In genomic region chrX:162887931-162888511, GRCm38 (mm10) we compare ENCODE assay signal across 8 mouse cellular contexts. TPM values are rescaled to one million over a fixed set of nuclear protein-coding genes. Genes with fewer than 3 reads are reported as not detected.
DNase-seq lines count a peak whose midpoint lies in the region; ATAC-seq and TF ChIP-seq lines count a peak whose summit lies in the region.

Gene Syap1, minus strand, starts transcription at chrX:162888447.

- H3K9ac ChIP-seq in embryonic facial prominence, embryonic 11.5 days (replicated peaks; ENCODE audit: low read length): peak within 1 kb of the TSS; percentile 73
- H3K9ac ChIP-seq in limb, embryonic 11.5 days (ENCODE audit: low read length): peak within 1 kb of the TSS; percentile 75
- H3K9ac ChIP-seq in midbrain, embryonic 13.5 days (replicated peaks): peak within 1 kb of the TSS; percentile 81

- H3K9me3 ChIP-seq in embryonic facial prominence, embryonic 11.5 days (replicated peaks; ENCODE audit: control insufficient read depth, low read length): no peaks in the 10 kb centered on the region
- no peaks in the 10 kb centered on the region for H3K9me3 ChIP-seq in limb, embryonic 11.5 days (ENCODE audit: control insufficient read depth, low read length)
- no peaks in the 10 kb centered on the region for H3K9me3 ChIP-seq in midbrain, embryonic 13.5 days

- no peak within 1 kb of the TSS for H3K27ac ChIP-seq in embryonic facial prominence, embryonic 11.5 days (replicated peaks; ENCODE audit: low read depth, low read length)
- H3K27ac ChIP-seq in limb, embryonic 11.5 days (replicated peaks; ENCODE audit: low read depth, low read length): no peak within 1 kb of the TSS
- H3K27ac ChIP-seq in midbrain, embryonic 13.5 days: peak within 1 kb of the TSS; percentile 30; the same call in 1 of the 2 replicates
- H3K27ac ChIP-seq in small intestine, adult 2 months (ENCODE audit: insufficient read depth, low read depth, low read length): peak within 1 kb of the TSS; percentile 66

- peak within 1 kb of the TSS; percentile 33 for H3K4me2 ChIP-seq in embryonic facial prominence, embryonic 11.5 days (ENCODE audit: low read depth, low read length)
- peak within 1 kb of the TSS; percentile 43; the same call in 1 of the 2 replicates for H3K4me2 ChIP-seq in limb, embryonic 11.5 days (ENCODE audit: low read depth, severe bottlenecking)
- peak within 1 kb of the TSS; percentile 60 for H3K4me2 ChIP-seq in midbrain, embryonic 13.5 days (replicated peaks)

- no peaks in the 10 kb centered on the region for H3K4me1 ChIP-seq in embryonic facial prominence, embryonic 11.5 days (ENCODE audit: control insufficient read depth, insufficient read depth, low read length)
- no peaks in the 10 kb centered on the region for H3K4me1 ChIP-seq in limb, embryonic 11.5 days (ENCODE audit: control insufficient read depth, insufficient read depth, low read length)
- H3K4me1 ChIP-seq in midbrain, embryonic 13.5 days (replicated peaks): peaks cover 15% of the 10 kb centered on the region
- H3K4me1 ChIP-seq in small intestine, adult 2 months (ENCODE audit: control insufficient read depth, insufficient read depth, insufficient read length, low read length): no peaks in the 10 kb centered on the region

- H3K4me3 ChIP-seq in embryonic facial prominence, embryonic 11.5 days (ENCODE audit: low read depth, low read length): peak within 1 kb of the TSS; percentile 65
- peak within 1 kb of the TSS; percentile 64 for H3K4me3 ChIP-seq in limb, embryonic 11.5 days (ENCODE audit: low read depth, low read length)
- H3K4me3 ChIP-seq in midbrain, embryonic 13.5 days (replicated peaks): peak within 1 kb of the TSS; percentile 70
- H3K4me3 ChIP-seq in small intestine, adult 2 months (ENCODE audit: low read depth, low read length): peak within 1 kb of the TSS; percentile 97

- no peaks in the 10 kb centered on the region for H3K36me3 ChIP-seq in embryonic facial prominence, embryonic 11.5 days (replicated peaks; ENCODE audit: control insufficient read depth, insufficient read depth, low read depth, low read length)
- H3K36me3 ChIP-seq in limb, embryonic 11.5 days (ENCODE audit: control insufficient read depth, insufficient read depth, low read length): no peaks in the 10 kb centered on the region
- H3K36me3 ChIP-seq in midbrain, embryonic 13.5 days: no peaks in the 10 kb centered on the region
- no peaks in the 10 kb centered on the region for H3K36me3 ChIP-seq in small intestine, adult 2 months (ENCODE audit: control insufficient read depth, insufficient read depth, low read length)

- peak; percentile 93 for ATAC-seq in embryonic facial prominence, embryonic 11.5 days (replicated peaks; ENCODE audit: insufficient number of reproducible peaks, low FRiP score, low TSS enrichment, low read depth)
- ATAC-seq in limb, embryonic 11.5 days (ENCODE audit: insufficient number of reproducible peaks, low FRiP score, low TSS enrichment, low read depth): peak; percentile 86
- peak; percentile 98 for ATAC-seq in midbrain, embryonic 13.5 days

- peak; percentile 80 for DNase-seq in layer of hippocampus, adult 11-12 months (ENCODE audit: low spot score)
- DNase-seq in layer of hippocampus, adult 9-10 months (ENCODE audit: low spot score): no peak
- DNase-seq in embryonic facial prominence, embryonic 11.5 days (ENCODE audit: low spot score): peak; percentile 82
- peak; percentile 98 for DNase-seq in heart, adult 11 months
- DNase-seq in kidney, adult 11 months: peak; percentile 73
- peak; percentile 83 for DNase-seq in limb, embryonic 11.5 days (ENCODE audit: low spot score)

- no peaks in the 10 kb centered on the region for H3K27me3 ChIP-seq in embryonic facial prominence, embryonic 11.5 days (ENCODE audit: control insufficient read depth, insufficient read depth, low read length)
- no peaks in the 10 kb centered on the region for H3K27me3 ChIP-seq in limb, embryonic 11.5 days (ENCODE audit: control insufficient read depth, insufficient read depth, low read length)
- H3K27me3 ChIP-seq in midbrain, embryonic 13.5 days: no peaks in the 10 kb centered on the region; the same call in 1 of the 2 replicates
- no peaks in the 10 kb centered on the region for H3K27me3 ChIP-seq in small intestine, adult 2 months (ENCODE audit: control insufficient read depth, insufficient read depth, low read length)

- no peak for TF ChIP-seq CTCF in small intestine, adult 2 months (IDR thresholded peaks at IDR 0.05; ENCODE audit: extremely low read depth, insufficient read length, insufficient replicate concordance, low read depth, low read length)

- WGBS in embryonic facial prominence, embryonic 11.5 days: 15% methylated on average over 37 of the region's 47 CpGs
- WGBS in limb, embryonic 11.5 days: 22% methylated on average over 42 of the region's 47 CpGs
- 26% methylated on average over 44 of the region's 47 CpGs for WGBS in midbrain, embryonic 13.5 days
- 9% methylated on average over 38 of the region's 47 CpGs for WGBS in small intestine, adult 2 months

- TF ChIP-seq POLR2A in small intestine, adult 2 months (IDR thresholded peaks at IDR 0.05; ENCODE audit: low read depth, low read length): peak; percentile 20; the same call in 1 of the 2 replicates

RNA-seq across cellular contexts. Expression of gene Syap1, which starts in this region (rescaled TPM):
- polyA plus RNA-seq in embryonic facial prominence, embryonic 11.5 days (2014; fragmentation: Nextera tagmentation; extraction: Ambion mirVana): 52.0 and 57.8 TPM in 2 replicates
- polyA plus RNA-seq in limb, embryonic 11.5 days (2014; fragmentation: Nextera tagmentation; extraction: Ambion mirVana): 48.9 and 50.3 TPM in 2 replicates
- 29.2 and 29.4 TPM in 2 replicates for polyA plus RNA-seq in midbrain, embryonic 13.5 days (2015; fragmentation: Nextera tagmentation; extraction: Ambion mirVana)
- 6.1 and 8.3 TPM in 2 replicates for polyA plus RNA-seq in small intestine, adult 2 months (2012; rRNA removed)

Comparison
In these comparisons a context has a peak if more than half of its experiments do, and no peak if none do; other contexts are left out.
1. H3K27ac ChIP-seq: peak in midbrain, embryonic 13.5 days (single experiment) and small intestine, adult 2 months (single experiment); none in embryonic facial prominence, embryonic 11.5 days (single experiment) and limb, embryonic 11.5 days (single experiment).
2. Peak in every context shown above with its lines, with median percentiles within 50 percentile points of each other: ATAC-seq, H3K4me2 ChIP-seq, H3K4me3 ChIP-seq and H3K9ac ChIP-seq.